Mouse (Mus musculus) c-Kit-positive CD71-positive TER-119-negative erythroid progenitor cells, embryonic 14.5 days (primary cell): ENCODE measurements around the gene Accsl.

Source experiments
- DNase-seq: peaks from one replicate; pipeline ENCODE4 v3.0.0-alpha.2; 2013; ENCODE audit warnings: low read depth

Gene Accsl

GRCm38 (mm10) chr2:93869107-93869600, at the start of gene Accsl:
Gene Accsl, minus strand, starts transcription at chr2:93869157.
- no peak for DNase-seq

GRCm38 (mm10) chr2:93913552-93913951, 44.6 kb upstream of the Accsl start:
- no peak for DNase-seq

- no peak for DNase-seq
These were observed 43.0 kb upstream of the Accsl start for GRCm38 (mm10) chr2:93911942-93912341.

GRCm38 (mm10) chr2:93909716-93910115, 40.8 kb upstream of the Accsl start:
- DNase-seq = no peak

- DNase-seq = no peak
These were observed 38.8 kb upstream of the Accsl start for GRCm38 (mm10) chr2:93907519-93908294.

- DNase-seq = no peak
These were observed 37.4 kb upstream of the Accsl start for GRCm38 (mm10) chr2:93906316-93906715.

GRCm38 (mm10) chr2:93903415-93903814, 34.5 kb upstream of the Accsl start:
- DNase-seq = no peak

GRCm38 (mm10) chr2:93902680-93903305, 33.8 kb upstream of the Accsl start:
- DNase-seq = no peak

- DNase-seq = no peak
These were observed 30.7 kb upstream of the Accsl start for GRCm38 (mm10) chr2:93899397-93900380.

- no peak for DNase-seq
These were observed 22.8 kb upstream of the Accsl start for GRCm38 (mm10) chr2:93891611-93892280.

GRCm38 (mm10) chr2:93890143-93890542, 21.2 kb upstream of the Accsl start:
- no peak for DNase-seq

GRCm38 (mm10) chr2:93889071-93889470, 20.1 kb upstream of the Accsl start:
- DNase-seq = no peak

- no peak for DNase-seq
These were observed 19.4 kb upstream of the Accsl start for GRCm38 (mm10) chr2:93888366-93888765.

GRCm38 (mm10) chr2:93887273-93887672, 18.3 kb upstream of the Accsl start:
- no peak for DNase-seq

- DNase-seq = no peak
These were observed 17.2 kb upstream of the Accsl start for GRCm38 (mm10) chr2:93886013-93886794.

- peak; percentile 2 for DNase-seq
These were observed 14.1 kb upstream of the Accsl start for GRCm38 (mm10) chr2:93883066-93883465.

- DNase-seq = no peak
These were observed 12.8 kb upstream of the Accsl start for GRCm38 (mm10) chr2:93881640-93882367.

GRCm38 (mm10) chr2:93880981-93881380, 12.0 kb upstream of the Accsl start:
- no peak for DNase-seq

- no peak for DNase-seq
These were observed 11.5 kb upstream of the Accsl start for GRCm38 (mm10) chr2:93880450-93880849.

- no peak for DNase-seq
These were observed 8.0 kb upstream of the Accsl start for GRCm38 (mm10) chr2:93877005-93877404.
